Mouse (Mus musculus) stomach, postnatal 0 days (tissue): ENCODE measurements at regions not wholly inside any gene's neighbourhood (a gene's known extent, or its start where the extent isn't known, plus 50 kb on each side); places are given as distances from the start of the nearest gene placed in this dataset.

Experiments
- ATAC-seq: fragments of 200-750 bp; cut with Nextera tagmentation; 2 replicates; pipeline ENCODE4 v1.8.0; 2017; ENCODE audit not compliant: low FRiP score, low TSS enrichment
- DNase-seq: peaks from one replicate; pipeline ENCODE4 v3.0.0-alpha.2; 2016; ENCODE audit warnings: low spot score
- H3K27ac ChIP-seq: fragments of 300-500 bp; sonication (generic); replicated peaks from 2 replicates; pipeline ENCODE4 v1.5.1; 2014; ENCODE audit warnings: mild to moderate bottlenecking, control low read depth
- H3K27me3 ChIP-seq: fragments of 300-500 bp; sonication (generic); 2 replicates; pipeline ENCODE4 v1.6.1; 2014; ENCODE audit warnings: low read length; ENCODE audit not compliant: control insufficient read depth, insufficient read depth
- H3K36me3 ChIP-seq: fragments of 300-500 bp; sonication (generic); 2 replicates; pipeline ENCODE4 v1.6.1; 2014; ENCODE audit warnings: low read length, mixed read lengths; ENCODE audit not compliant: control insufficient read depth, insufficient read depth
- H3K4me1 ChIP-seq: fragments of 300-500 bp; sonication (generic); replicated peaks from 2 replicates; pipeline ENCODE4 v1.6.1; 2014; ENCODE audit warnings: antibody characterized with exemption; ENCODE audit not compliant: control insufficient read depth, insufficient read depth
- H3K4me2 ChIP-seq: fragments of 300-500 bp; sonication (generic); replicated peaks from 2 replicates; pipeline ENCODE4 v1.6.1; 2014; ENCODE audit warnings: low read depth, mild to moderate bottlenecking, control low read depth, moderate library complexity
- H3K4me3 ChIP-seq: fragments of 300-500 bp; sonication (generic); 2 replicates; pipeline ENCODE4 v1.5.1; 2014; ENCODE audit warnings: low read depth, low read length, control low read depth
- H3K9ac ChIP-seq: fragments of 300-500 bp; sonication (generic); 2 replicates; pipeline ENCODE4 v1.6.1; 2014; ENCODE audit warnings: mild to moderate bottlenecking, low read length, control low read depth, mixed read lengths
- H3K9me3 ChIP-seq: fragments of 300-500 bp; sonication (generic); 2 replicates; pipeline ENCODE4 v1.6.1; 2016; ENCODE audit warnings: low read length; ENCODE audit not compliant: control insufficient read depth
- CTCF ChIP-seq: IDR thresholded peaks from 2 replicates; pipeline ENCODE4 v1.5.1; 2016; ENCODE audit warnings: antibody characterized with exemption, low read depth, mild to moderate bottlenecking, moderate library complexity
- EP300 ChIP-seq: optimal IDR thresholded peaks from 2 replicates; pipeline ENCODE3; 2016; ENCODE audit warnings: antibody characterized with exemption
- WGBS: fragments of 180-500 bp; shearing (Covaris S2); extraction: QIAGEN DNeasy Blood & Tissue Kit; methylation state at CpG from one replicate; pipeline ENCODE4 v1.1.7; 2014; 5-methylcytosine and 5-hydroxymethylcytosine counted together

GRCm38 (mm10) chr3:132017485-132018261 is 67.4 kb upstream of the Dkk2 start:
- H3K36me3 ChIP-seq = no peaks in the 10 kb centered on the region
- ATAC-seq = no peak
- no peak overlapping the region for H3K9ac ChIP-seq
- H3K4me3 ChIP-seq = no peak overlapping the region
- H3K4me1 ChIP-seq = no peaks in the 10 kb centered on the region
- H3K27ac ChIP-seq = no peak overlapping the region
- no peaks in the 10 kb centered on the region for H3K9me3 ChIP-seq
- H3K4me2 ChIP-seq = no peak overlapping the region
- no peak for DNase-seq
- TF ChIP-seq CTCF = no peak
- no peak for TF ChIP-seq EP300
- no peaks in the 10 kb centered on the region for H3K27me3 ChIP-seq
- 38% methylated on average over 15 of the region's 15 CpGs for WGBS

- DNase-seq (no peak), ATAC-seq (no peak)
- Histone ChIP-seq H3K27me3 (no peaks in the 10 kb centered on the region), H3K36me3 (no peaks in the 10 kb centered on the region), H3K4me1 (no peaks in the 10 kb centered on the region), H3K4me3 (no peak overlapping the region), H3K4me2 (no peak overlapping the region), H3K9ac (no peak overlapping the region), H3K9me3 (no peaks in the 10 kb centered on the region), H3K27ac (no peak overlapping the region)
- 86% methylated on average over 2 of the region's 2 CpGs for WGBS
- TF ChIP-seq EP300 = no peak
- no peak for TF ChIP-seq CTCF
Measured at GRCm38 (mm10) chr3:132018505-132018904, 66.6 kb upstream of the Dkk2 start.

GRCm38 (mm10) chr3:132022032-132022431 is 63.1 kb upstream of the Dkk2 start:
- Histone ChIP-seq H3K4me3 (no peak overlapping the region), H3K4me1 (no peaks in the 10 kb centered on the region), H3K36me3 (no peaks in the 10 kb centered on the region), H3K4me2 (no peak overlapping the region), H3K9ac (no peak overlapping the region), H3K27me3 (no peaks in the 10 kb centered on the region), H3K27ac (no peak overlapping the region), H3K9me3 (no peaks in the 10 kb centered on the region)
- no peak for TF ChIP-seq CTCF
- no peak for TF ChIP-seq EP300
- WGBS = 38% methylated on average over 4 of the region's 4 CpGs
- DNase-seq = no peak
- no peak for ATAC-seq

- H3K27me3 ChIP-seq = no peaks in the 10 kb centered on the region
- ATAC-seq (no peak), DNase-seq (no peak)
- TF ChIP-seq CTCF (no peak), EP300 (no peak)
- H3K27ac ChIP-seq = no peak overlapping the region
- H3K4me2 ChIP-seq = no peak overlapping the region
- H3K4me3 ChIP-seq = no peak overlapping the region
- WGBS = 61% methylated on average over 6 of the region's 6 CpGs
- H3K36me3 ChIP-seq = no peaks in the 10 kb centered on the region
- no peaks in the 10 kb centered on the region for H3K4me1 ChIP-seq
- H3K9ac ChIP-seq = no peak overlapping the region
- no peaks in the 10 kb centered on the region for H3K9me3 ChIP-seq
Measured at GRCm38 (mm10) chr3:132023342-132023741, 61.8 kb upstream of the Dkk2 start.

- Histone ChIP-seq H3K36me3 (no peaks in the 10 kb centered on the region), H3K27ac (no peak overlapping the region), H3K4me2 (no peak overlapping the region), H3K4me3 (no peak overlapping the region), H3K4me1 (no peaks in the 10 kb centered on the region), H3K9me3 (no peaks in the 10 kb centered on the region), H3K9ac (no peak overlapping the region), H3K27me3 (no peaks in the 10 kb centered on the region)
- DNase-seq (no peak), ATAC-seq (no peak)
- 79% methylated on average over 3 of the region's 3 CpGs for WGBS
- no peak for TF ChIP-seq CTCF
Measured at GRCm38 (mm10) chr3:132029112-132029511, 56.0 kb upstream of the Dkk2 start.

GRCm38 (mm10) chr3:132033078-132033713 is 51.9 kb upstream of the Dkk2 start:
- Histone ChIP-seq H3K4me1 (no peaks in the 10 kb centered on the region), H3K27ac (no peak overlapping the region), H3K36me3 (no peaks in the 10 kb centered on the region), H3K27me3 (no peaks in the 10 kb centered on the region), H3K4me2 (peak overlapping the region; percentile 14; the same call in 1 of the 2 replicates), H3K9me3 (no peaks in the 10 kb centered on the region), H3K4me3 (no peak overlapping the region), H3K9ac (no peak overlapping the region)
- no peak for DNase-seq
- ATAC-seq = no peak
- no peak for TF ChIP-seq EP300
- TF ChIP-seq CTCF = no peak
- WGBS = 16% methylated on average over 5 of the region's 5 CpGs
